Mouse (Mus musculus): ENCODE results near the gene Tubd1. TPM values are rescaled to one million over a fixed set of nuclear protein-coding genes. Genes with fewer than 3 reads are reported as not detected.
"Not testable (repeated sequence)": the region's sequence is repeated elsewhere in the genome, so short reads cannot be mapped to it uniquely, and the experiment has no call there.

Tubd1 gene
- 1 to 10 TPM; 5.0 to 5.2 TPM for total RNA-seq (2021)
- long read RNA-seq, experiment 1, partial matches to known transcripts = 0 of 4 reads
- long read RNA-seq, experiment 1, other reads (novel, unspliced or antisense) = 0 of 4 reads
- long read RNA-seq, experiment 2, transcript Tubd1-202 (9 exons, 1,871 nt) = major isoform, 5 of 6 reads
- long read RNA-seq, experiment 2, partial matches to known transcripts = 0 of 6 reads
- long read RNA-seq, experiment 2, other reads (novel, unspliced or antisense) = 1 of 6 reads

DNA sequence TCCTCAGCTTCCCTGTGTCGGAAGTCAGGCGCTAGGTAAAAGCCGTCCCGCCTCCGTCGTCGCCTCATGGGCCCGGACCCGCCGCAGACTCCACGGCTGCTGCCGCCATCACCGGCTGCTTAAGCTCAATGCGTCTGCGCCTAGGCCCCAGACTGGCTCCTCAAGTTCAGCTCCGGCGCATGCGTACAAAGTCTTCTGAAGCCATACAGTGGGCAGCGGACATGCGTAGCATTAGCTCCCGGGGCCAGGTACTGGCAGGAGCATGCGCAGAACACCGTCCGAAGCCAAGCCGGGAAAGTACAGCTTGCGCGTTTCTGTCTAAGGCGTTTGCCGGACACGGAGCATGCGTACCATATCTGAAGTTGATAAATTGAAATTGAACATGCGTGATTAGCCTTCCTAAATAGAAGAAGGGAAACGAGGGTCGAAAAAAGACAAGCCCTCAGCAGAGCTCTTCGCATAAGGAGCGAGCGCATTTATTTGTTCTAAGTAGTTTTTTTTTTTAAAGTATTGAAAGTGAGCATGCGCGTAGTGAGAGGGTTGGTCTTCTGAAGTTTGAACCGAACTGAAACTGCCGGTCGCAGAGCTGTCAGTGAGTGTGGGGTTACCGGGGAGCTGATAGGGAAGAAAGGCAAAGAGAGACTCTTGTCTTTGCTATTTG is at the start of gene Tubd1, which contains the start of gene Rps6kb1:
Gene Tubd1 (plus strand): TSS at position 353 of the 661 bp plus-strand sequence.
Gene Rps6kb1 (minus strand): TSS at position 167 of the 661 bp plus-strand sequence.
- DNase-seq (ENCODE audit: low spot score in 2 of 2) = peak; percentile 96 to 100

DNA sequence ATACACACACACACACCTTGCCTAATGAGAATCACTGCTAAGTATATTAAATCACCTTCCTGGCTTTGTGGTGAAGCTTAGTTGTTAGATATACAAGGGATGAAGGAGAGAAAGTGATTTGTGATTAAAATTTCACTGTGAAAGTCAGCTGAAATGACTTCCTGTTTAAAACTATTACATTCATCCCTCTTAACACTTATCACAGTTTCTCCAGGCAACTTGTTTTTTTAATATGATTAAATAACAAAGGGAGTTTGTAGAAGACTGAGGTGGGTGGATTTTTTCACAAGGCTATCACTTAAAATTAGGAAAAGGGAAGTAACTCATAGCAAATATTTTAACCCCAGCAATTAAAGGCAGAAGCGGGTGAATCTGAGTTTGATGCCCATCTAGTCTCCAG is 47.4 kb upstream of the Tubd1 start:
- DNase-seq (ENCODE audit: low spot score in 2 of 2) = no peak

DNA sequence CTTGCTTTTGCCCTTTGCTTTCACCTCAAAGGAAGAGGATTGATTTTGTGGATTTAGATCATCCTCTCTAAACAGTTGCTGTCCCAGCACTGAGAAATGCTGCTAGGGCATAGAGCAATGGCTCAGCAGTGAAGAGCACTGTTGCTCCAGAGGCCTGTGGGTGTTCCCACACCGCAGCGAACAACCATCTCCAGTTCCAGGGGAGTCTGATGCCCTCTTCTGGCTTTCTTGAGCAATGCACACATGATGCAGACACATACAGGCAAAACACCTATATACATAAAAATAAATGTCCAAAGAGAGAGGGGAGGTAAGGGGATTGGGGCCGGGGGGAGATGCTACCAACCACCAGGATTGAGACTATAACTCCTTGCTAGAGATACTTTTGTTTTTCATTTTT is 46.9 kb upstream of the Tubd1 start:
- no peak for DNase-seq (ENCODE audit: low spot score in 2 of 2)

DNA sequence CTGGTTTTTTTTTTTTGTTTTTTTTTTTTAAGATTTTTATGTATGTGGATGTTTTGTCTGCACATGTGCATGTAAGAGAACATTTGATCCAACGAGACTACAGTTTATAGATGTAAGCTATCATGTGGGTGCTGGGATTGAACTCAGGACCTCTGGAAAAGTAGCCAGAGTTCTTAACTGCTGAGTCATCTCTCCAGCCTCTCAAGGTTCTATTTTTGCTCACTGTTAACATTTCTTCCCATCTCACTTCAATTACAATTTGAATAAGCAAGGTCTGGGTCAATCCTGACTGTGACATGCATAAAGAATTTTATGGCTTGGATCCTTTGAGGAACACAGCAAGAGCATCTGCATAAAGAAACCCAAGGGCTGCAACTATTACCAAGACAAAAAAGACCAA is 44.0 kb upstream of the Tubd1 start:
- no peak for DNase-seq (ENCODE audit: low spot score in 2 of 2)

DNA sequence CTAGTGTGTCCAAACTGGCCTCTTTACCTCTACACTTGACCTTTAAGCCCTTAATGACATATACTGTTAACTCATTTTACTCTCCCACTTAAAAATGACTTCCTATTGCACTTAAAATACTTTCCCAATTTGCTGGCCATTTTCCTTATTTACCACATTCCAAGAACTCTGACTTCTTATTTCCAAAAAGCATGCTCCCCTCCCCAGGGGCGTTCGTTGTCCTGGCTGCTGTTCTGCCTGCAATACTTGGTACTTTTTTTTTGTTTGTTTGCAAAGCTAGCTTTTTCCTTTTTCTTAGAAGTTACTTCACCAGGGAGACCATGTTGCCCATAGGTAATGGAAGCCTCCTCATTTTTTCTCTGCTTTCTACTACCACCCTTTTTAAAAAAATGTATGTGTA is 41.7 kb upstream of the Tubd1 start:
- DNase-seq (ENCODE audit: low spot score in 2 of 2) = no peak

DNA sequence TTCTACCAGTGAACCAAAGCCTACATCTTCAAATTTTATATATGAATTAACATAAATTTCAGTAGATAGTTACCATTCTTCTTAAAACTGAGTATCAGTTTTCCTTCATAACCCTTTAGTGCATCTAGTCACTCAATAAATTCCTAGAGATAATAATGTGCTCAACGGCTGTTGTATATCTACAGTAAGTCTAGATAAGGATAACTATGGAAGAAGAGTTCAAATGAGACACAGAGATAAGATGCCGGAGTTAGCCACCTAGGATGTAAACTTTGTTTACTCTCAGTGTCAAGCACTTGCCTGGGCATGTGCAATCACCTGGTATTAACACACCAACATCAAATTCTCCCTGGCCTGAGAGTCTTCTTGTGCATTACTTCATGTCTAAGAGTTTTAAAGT is 37.5 kb upstream of the Tubd1 start:
- DNase-seq (ENCODE audit: low spot score in 2 of 2) = no peak

DNA sequence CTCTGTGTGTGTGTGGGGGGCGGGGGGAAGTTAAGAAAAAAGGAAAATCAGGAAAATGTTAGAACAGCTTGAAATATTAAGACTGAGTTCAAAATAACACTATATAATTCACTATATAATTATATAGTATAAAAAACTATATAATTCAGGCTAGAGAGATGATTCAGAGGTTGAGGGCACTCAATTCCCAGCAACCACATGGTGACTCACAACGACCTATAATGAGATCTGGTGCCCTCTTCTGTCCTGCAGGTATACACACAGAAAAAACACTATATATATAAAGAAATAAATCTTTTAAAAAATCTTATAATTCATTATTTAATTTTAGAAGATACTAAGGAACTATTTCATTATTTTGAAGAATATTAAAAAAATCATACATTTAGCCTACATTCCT is 36.8 kb upstream of the Tubd1 start:
- DNase-seq (ENCODE audit: low spot score in 2 of 2) = no peak

DNA sequence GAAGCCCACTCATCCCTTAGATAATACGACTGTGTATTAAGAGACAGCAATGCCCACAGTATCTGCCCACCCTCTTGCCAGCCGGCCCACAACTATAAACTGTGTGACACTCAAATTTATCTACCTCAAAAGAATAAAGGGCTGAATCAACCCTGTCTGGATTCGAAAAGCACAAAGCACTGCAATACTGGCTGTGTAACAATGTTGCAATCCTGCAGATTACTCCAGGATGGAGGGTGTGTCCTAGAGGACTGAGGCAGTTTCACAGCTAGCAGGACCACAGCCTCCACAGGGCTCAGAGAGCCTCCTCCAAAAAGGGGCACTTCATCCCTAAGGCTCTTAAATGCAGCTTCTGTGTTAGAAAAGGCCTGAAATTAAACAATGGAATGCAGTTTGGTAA is 28.2 kb upstream of the Tubd1 start:
- no peak for DNase-seq (ENCODE audit: low spot score in 2 of 2)

DNA sequence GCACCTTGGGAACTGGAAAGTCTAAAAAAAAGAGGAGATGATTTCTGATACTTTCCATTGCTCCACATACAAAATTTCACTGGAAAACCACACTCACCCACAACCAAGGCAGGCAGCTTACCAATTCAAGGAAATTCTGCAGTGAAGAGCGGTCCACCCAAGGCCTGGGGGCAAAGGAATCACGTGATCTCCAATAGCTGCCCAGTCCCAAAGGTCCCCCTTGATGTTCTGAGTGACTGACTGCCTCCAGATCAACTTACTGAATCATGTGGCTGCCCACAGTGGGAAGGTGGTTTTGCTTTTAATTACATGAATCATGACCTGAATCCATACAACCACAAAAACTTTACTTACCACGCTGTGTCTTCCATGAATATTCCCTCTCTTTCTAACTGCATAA is 27.6 kb upstream of the Tubd1 start:
- DNase-seq (ENCODE audit: low spot score in 2 of 2) = no peak

DNA sequence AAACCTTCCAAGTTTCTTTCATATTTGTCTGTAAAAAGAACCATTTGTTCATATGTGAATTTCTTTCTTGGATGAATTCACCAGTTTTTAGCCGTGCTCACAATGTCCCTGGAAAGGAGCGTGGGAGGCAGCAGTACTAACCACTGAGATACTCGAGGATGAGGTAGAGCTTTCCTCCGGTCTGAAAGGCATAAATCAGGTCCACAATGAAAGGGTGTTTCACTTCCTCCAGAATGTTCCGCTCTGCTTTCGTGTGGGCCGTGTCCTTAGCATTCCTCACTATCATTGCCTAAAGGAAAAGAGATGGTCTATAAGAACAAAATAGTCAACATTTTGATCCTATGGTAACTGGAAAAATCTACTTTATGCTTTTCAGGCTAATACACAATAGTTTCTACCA is 25.0 kb upstream of the Tubd1 start:
- DNase-seq (ENCODE audit: low spot score in 2 of 2) = no peak

DNA sequence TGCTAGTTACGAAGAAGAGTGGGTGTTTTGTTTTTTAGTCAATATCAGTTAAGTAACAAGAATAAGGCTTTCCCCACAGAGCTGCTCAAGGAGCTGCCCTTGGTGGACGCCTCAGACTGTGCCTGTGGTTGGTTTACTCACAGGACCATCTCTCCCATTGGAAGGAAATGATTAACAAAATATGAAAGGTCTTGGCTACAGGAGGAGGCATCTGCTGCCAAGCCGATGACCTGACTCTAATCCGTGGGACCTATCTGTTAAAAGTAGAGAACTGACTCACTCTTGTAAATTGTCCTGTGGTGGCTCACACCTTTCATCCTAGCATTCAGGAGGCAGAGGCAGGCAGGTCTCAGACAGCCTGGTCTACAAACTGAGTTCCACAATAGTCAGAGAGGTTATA is 17.3 kb upstream of the Tubd1 start:
- DNase-seq (ENCODE audit: low spot score in 2 of 2) = no peak

DNA sequence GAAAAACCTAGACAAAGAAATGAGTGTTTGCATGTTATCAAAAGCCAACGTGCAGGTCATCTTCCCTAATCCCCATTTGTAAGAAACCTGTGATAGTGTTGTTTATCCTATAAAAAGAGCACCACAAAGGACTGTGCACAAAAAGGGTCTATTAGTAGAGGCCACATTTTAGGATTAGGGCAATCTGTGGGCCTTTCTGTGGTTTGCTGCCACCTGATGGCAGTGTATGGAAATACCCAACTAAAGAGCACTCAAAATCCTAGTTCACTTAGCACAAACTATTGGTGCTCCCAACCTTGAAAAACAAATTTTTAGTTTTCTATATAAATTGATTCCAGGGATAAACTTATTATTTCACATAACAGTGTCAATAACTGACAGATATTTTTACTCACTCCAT is 12.0 kb upstream of the Tubd1 start:
- no peak for DNase-seq (ENCODE audit: low spot score in 2 of 2)

DNA sequence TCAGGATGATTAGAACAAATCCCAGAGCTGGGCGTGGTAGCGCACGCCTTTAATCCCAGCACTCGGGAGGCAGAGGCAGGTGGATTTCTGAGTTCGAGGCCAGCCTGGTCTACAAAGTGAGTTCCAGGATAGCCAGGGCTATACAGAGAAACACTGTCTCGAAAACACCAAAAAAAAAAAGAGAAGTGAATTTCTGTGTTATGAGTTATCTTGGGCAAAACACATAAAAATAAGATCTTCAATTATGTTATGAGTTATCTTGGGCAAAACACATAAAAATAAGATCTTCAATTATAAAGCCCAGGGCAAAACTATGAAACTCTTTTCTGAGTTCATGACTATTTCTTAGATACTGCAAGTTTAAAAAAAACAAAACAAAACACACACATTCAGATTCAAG is 11.5 kb upstream of the Tubd1 start:
- not testable (repeated sequence) for DNase-seq (ENCODE audit: low spot score in 2 of 2)

DNA sequence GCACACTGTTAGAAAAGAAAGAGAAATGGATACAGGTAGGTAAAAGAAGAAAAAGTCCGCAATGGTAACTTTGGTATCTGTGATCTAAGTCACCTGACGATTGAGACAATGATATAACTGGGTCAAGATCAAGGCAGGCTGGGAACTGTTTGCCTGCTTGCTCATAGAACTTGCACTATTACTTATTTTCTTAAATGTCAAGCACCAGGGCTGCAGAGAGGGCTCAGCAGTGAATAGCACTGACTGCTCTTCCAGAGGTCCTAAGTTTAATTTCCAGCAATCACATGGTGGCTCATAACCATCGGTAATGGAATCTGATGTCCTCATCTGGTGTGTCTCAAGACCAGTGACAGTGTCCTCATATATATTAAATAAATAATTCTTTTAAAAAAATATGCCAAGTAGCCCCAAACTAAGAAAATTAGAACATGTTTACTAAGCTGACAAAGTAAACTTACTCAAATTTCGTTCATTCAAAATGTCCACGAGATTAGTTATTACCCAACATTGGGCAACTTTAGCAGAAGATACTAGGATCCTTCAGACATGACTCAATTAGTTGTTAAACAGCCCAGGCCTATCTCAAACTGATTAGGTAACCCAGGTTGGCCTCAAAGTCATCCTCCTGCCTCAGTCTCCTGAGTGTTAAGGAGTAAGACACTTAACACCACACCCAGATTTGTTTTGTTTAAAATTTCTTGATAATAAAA is 10.4 kb upstream of the Tubd1 start:
- no peak for DNase-seq (ENCODE audit: low spot score in 2 of 2)

DNA sequence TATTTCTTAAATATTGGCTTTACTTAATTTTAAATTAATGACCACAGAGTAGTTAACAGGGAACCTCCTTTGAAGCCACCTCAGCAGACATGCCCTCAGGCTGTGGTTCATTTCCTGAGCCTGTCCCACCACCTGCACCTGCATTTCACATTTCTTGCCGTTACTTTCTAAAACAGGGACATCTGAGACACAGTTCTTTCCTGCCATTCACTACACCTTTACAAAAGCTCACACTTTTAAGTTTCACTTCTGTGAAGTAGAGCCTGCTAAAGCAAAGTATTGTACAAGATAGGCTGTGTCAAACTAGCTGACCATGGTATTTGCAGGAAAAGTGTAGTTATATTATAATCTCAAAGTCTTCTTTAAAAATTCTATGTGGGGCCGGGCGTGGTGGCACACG is 6.0 kb upstream of the Tubd1 start:
- no peak for DNase-seq (ENCODE audit: low spot score in 2 of 2)

DNA sequence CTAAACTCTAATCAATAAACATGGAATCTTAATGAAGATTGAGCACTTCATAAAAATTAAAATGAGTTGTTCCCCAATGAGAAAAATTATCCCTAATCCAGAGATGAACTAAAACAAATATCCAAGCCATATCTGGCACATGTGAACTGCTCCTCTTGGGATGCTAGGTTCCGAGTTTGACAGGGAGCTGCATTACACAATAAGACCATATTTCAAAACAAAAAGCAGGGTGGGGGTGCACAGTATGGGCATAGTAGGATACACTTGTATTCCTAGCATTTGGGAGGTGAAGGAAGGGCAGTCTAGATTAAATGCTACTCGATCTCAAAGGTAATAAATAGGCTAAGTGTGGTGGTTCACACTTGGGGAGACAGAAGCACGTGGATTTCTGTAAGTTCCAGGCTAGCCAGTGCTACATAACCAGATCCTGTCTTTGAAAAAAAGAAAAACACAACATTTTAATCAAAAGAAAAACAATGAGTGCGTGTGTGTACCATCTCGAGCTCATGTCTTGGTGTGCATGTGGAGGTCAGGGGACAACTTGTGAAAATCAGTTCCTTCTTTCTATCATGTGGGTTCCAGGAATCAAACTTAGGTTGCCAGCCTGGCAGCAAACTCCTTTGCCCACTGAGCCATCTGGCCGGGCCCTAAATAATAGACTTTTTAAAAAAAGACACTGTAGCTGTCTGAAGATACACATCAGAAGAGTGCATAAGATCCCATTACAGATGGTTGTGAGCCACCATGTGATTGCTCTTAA is 4.9 kb upstream of the Tubd1 start:
- DNase-seq (ENCODE audit: low spot score in 2 of 2) = no peak

DNA sequence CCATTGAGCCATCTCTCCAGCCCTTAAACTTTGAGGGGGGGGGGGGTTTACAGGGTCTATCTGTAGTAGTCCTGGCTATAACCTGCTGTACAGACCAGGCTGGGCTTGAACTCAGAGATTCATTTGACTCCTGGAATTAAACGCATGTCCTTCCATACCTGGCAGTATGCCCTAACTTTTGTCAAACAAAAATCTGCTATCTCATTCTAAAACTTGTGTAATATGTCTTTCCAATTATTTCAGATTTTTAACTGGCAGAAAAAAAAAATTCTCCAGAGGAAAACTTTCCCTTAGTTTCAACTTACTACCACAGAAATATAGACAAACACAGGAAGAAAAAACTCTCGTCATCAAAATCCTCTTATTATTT is 4.3 kb upstream of the Tubd1 start:
- no peak for DNase-seq (ENCODE audit: low spot score in 2 of 2)

DNA sequence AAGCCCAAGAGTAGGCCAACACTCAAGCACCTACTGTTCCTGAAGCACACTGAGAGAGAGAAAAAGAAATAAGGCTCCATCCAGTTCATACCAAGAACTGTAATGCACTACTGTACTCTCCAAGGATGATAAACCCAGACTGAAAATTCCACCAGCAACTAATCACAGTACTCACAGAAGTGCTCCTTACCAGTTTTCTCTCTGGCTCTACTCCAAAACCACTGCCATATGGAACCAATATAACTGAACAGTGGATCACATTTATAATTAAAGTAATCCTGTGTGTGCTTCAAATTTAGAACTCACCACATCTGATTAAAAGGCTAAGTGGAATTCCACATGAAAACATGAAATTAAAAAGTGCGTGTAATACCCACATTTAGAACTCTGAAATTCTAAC is 1.9 kb upstream of the Tubd1 start:
- no peak for DNase-seq (ENCODE audit: low spot score in 2 of 2)

DNA sequence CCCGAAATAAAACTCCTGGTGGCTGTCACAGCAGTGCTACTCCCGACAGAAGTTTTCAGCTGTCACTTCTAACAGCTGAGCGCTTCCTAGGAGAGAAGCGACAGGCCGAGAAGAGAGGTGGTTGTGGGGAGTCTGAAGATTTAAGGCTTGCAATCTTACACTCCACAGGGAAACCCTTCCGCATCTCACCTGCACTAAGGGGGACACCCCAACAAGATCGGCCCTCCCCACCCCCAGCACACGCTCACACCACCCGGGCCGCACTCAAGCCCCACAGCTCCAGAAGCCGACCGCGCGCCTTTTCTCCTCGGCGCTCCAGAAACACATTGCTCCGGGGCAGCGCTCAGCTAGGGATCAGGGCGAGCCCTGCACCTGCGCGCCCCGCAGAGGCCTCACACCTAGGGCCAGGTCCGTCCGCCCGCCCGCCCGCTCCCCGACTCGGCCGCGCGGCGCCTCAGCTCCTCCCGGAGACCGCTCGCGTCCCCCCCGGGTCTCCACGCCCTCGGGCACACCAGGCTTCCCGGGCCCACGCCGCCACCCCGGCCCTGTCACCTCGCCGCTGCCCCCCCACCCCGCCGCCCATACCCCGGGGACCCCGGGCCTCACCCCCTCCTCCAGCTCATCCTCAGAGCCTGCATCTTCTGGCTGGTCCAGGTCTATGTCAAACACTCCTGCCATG is 692 bp upstream of the Tubd1 start:
- DNase-seq (ENCODE audit: low spot score in 2 of 2) = peak in 1 of 2 experiments; percentile 31

DNA sequence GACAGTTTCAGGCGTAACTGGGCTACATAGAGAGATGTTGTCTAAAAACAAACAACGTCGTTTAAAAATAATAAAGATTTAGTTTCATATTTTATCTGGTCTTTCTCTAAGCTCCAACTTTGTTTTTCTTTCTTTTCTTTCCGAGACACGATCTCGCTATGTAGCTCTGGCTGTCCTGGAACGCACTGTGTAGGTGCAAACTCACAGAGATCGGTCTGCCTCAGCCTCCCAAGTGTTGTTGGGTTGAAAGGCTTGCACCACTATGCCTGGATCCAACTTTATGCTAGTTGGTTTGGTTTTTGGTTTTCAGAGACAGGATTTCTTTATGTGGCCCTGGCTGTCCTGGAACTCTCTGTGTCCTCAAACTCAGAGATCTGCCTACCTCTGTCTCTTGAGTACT is 765 bp downstream of the Tubd1 start:
- DNase-seq (ENCODE audit: low spot score in 2 of 2) = no peak

DNA sequence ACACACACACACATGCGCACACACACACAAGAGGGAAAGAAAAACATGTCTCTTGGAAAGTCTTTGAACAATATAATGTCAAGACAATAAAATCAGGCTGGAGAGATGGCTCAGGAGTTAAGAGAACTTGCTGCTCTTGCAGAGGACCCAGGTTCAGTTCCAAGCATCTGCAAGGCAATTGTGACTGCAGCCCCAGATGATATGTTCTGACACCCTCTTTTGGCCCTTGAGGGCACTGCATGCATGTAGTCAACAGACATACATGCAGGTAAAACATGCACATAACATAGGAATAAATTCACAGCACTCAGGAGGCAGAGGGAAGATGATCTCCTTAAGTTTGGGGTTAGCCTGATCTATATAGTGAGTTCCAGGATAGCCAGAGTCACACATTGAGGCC is 2.6 kb downstream of the Tubd1 start:
- DNase-seq (ENCODE audit: low spot score in 2 of 2) = no peak
